Mouse (Mus musculus) G1E (cell line): ENCODE measurements around the gene Usf1.

Experiments used
- CTCF ChIP-seq: IDR thresholded peaks from 2 replicates; pipeline ENCODE4 v1.5.1; 2012; ENCODE audit warnings: low read depth, low read length, inconsistent platforms, mixed read lengths
- GATA2 ChIP-seq: IDR thresholded peaks from 2 replicates; pipeline ENCODE4 v1.6.1; 2012; ENCODE audit warnings: low read depth, low read length, inconsistent platforms, borderline replicate concordance
- POLR2AphosphoS5 ChIP-seq: IDR thresholded peaks from 2 replicates; pipeline ENCODE4 v1.6.1; 2012; ENCODE audit warnings: low read depth, low read length, inconsistent platforms; ENCODE audit not compliant: insufficient replicate concordance
- TAL1 ChIP-seq: conservative IDR thresholded peaks from 2 replicates; pipeline ENCODE4 v1.6.1; 2012; ENCODE audit warnings: low read depth, low read length, inconsistent platforms, mixed read lengths

- TF ChIP-seq TAL1: no peak
- TF ChIP-seq CTCF: no peak
- no peak for TF ChIP-seq POLR2AphosphoS5
- no peak for TF ChIP-seq GATA2
Observed at GRCm38 (mm10) chr1:171419291-171419882, 8.3 kb downstream of the Usf1 start.
